Mouse (Mus musculus) kidney, embryonic 16.5 days (tissue): ENCODE measurements around the gene Egfr. TPM values are rescaled to one million over a fixed set of nuclear protein-coding genes. Genes with fewer than 3 reads are reported as not detected.

Experiments
- ATAC-seq: fragments of 200-750 bp; cut with Nextera tagmentation; 2 replicates; pipeline ENCODE4 v1.8.0; 2017; ENCODE audit warnings: moderate TSS enrichment; ENCODE audit not compliant: low FRiP score, low TSS enrichment
- H3K27ac ChIP-seq: fragments of 300-500 bp; sonication (generic); 2 replicates; pipeline ENCODE4 v1.5.1; 2014; ENCODE audit warnings: low read length
- H3K27me3 ChIP-seq: fragments of 300-500 bp; sonication (generic); 2 replicates; pipeline ENCODE4 v1.6.1; 2014; ENCODE audit warnings: low read length, control low read depth, mixed read lengths; ENCODE audit not compliant: insufficient read depth
- H3K36me3 ChIP-seq: fragments of 300-500 bp; sonication (generic); 2 replicates; pipeline ENCODE4 v1.6.1; 2014; ENCODE audit warnings: low read length, control low read depth, mixed read lengths; ENCODE audit not compliant: insufficient read depth
- H3K4me1 ChIP-seq: fragments of 300-500 bp; sonication (generic); 2 replicates; pipeline ENCODE4 v1.6.1; 2014; ENCODE audit warnings: low read length, control low read depth, mixed read lengths; ENCODE audit not compliant: insufficient read depth
- H3K4me2 ChIP-seq: fragments of 300-500 bp; sonication (generic); replicated peaks from 2 replicates; pipeline ENCODE4 v1.6.1; 2014; ENCODE audit warnings: low read depth, low read length
- H3K4me3 ChIP-seq: fragments of 300-500 bp; sonication (generic); 2 replicates; pipeline ENCODE4 v1.5.1; 2014; ENCODE audit warnings: mild to moderate bottlenecking, low read length
- H3K9ac ChIP-seq: fragments of 300-500 bp; sonication (generic); replicated peaks from 2 replicates; pipeline ENCODE4 v1.6.1; 2014; ENCODE audit warnings: low read length
- H3K9me3 ChIP-seq: fragments of 300-500 bp; sonication (generic); 2 replicates; pipeline ENCODE4 v1.6.1; 2016; ENCODE audit warnings: low read length, control low read depth
- WGBS: fragments of 180-500 bp; shearing (Covaris S2); extraction: QIAGEN DNeasy Blood & Tissue Kit; methylation state at CpG from one replicate; pipeline ENCODE4 v1.1.7; 2014; 5-methylcytosine and 5-hydroxymethylcytosine counted together
- polyA plus RNA-seq: library from polyadenylated mRNA; unstranded; fragments of >200 nt; fragmentation: Nextera tagmentation; extraction: Ambion mirVana; gene quantifications from 2 replicates; pipeline ENCODE4 v1.2.1, GENCODE M21; 2015

Egfr gene
- polyA plus RNA-seq, 1 experiment from 2014 or later, result 4.0 TPM

DNA sequence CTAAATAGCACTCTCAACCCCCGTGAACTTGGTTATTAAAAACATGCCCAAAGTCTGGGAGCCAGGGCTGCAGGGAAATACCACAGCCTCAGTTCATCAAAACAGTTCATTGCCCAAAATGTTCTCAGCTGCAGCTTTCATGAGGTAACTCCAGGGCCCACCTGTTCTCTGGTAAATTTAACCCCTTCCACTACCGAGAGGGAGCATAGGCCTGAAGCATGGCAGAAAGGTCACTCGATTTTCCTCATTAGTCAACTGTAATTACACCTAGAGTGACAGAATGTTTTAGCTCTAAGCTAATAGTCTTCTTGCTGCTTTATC is 153.0 kb downstream of the Egfr start:
- no peaks in the 10 kb centered on the region for H3K9me3 ChIP-seq
- H3K36me3 ChIP-seq, result no peaks in the 10 kb centered on the region
- H3K27ac ChIP-seq, result no peak overlapping the region
- no peak overlapping the region for H3K4me2 ChIP-seq
- 58% methylated on average over 3 of the region's 3 CpGs for WGBS
- no peaks in the 10 kb centered on the region for H3K4me1 ChIP-seq
- no peaks in the 10 kb centered on the region for H3K27me3 ChIP-seq
- no peak for ATAC-seq
- no peak overlapping the region for H3K9ac ChIP-seq
- no peak overlapping the region for H3K4me3 ChIP-seq

DNA sequence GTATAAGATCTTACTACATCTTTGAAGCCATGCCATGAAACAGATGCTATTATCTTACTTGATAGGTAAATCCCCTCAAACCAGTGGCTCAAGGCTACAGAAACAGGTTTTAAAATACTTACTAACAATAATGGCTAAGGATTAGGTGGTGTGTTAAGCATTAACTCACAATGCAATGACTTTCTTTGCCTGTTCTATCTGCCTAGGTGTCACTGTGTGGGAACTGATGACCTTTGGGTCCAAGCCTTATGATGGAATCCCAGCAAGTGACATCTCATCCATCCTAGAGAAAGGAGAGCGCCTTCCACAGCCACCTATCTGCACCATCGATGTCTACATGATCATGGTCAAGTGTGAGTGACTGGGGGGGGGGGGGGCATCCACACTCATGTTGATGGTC is 154.5 kb downstream of the Egfr start:
- Histone ChIP-seq H3K9me3 (no peaks in the 10 kb centered on the region), H3K27me3 (no peaks in the 10 kb centered on the region), H3K4me2 (no peak overlapping the region), H3K4me1 (no peaks in the 10 kb centered on the region), H3K27ac (no peak overlapping the region), H3K9ac (no peak overlapping the region), H3K4me3 (no peak overlapping the region), H3K36me3 (no peaks in the 10 kb centered on the region)
- ATAC-seq, result no peak
- WGBS, result 97% methylated on average over 2 of the region's 2 CpGs

DNA sequence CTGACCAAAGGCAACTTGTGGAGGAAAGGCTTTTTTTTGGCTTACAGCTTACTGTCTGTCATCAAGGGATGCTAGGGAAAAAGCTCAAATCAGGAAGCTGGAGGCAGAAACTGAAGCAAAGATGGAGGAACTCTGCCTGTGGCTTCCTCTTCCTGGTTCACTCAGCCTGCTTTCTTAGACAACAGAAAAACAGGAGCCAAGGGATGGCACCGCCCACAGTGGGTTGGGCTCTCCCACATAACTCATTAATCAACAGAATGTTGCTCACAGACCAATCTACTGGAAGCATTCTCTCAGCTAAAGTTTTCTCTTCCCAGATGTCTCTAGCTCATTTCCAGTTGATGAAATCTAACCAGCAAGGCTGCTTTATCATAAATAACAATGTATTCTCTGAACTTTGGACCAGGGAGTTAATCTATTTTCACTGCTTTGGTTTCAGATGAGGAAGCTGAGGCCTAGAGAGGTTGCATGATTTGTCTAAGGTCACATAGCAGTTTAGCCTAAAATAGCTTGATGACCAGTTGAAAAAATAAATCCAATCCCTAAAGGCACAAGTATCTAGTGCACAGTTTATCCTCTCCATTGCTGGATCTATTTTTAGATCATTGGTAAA is 155.6 kb downstream of the Egfr start:
- Histone ChIP-seq H3K9me3 (no peaks in the 10 kb centered on the region), H3K27ac (0 out of 2 replicates have a peak overlapping the region, but pooled peaks have one; percentile 11), H3K4me1 (no peaks in the 10 kb centered on the region), H3K27me3 (no peaks in the 10 kb centered on the region), H3K9ac (no peak overlapping the region), H3K36me3 (no peaks in the 10 kb centered on the region), H3K4me2 (no peak overlapping the region), H3K4me3 (no peak overlapping the region)
- 78% methylated on average over 1 of the region's 1 CpGs for WGBS
- ATAC-seq, result no peak

DNA sequence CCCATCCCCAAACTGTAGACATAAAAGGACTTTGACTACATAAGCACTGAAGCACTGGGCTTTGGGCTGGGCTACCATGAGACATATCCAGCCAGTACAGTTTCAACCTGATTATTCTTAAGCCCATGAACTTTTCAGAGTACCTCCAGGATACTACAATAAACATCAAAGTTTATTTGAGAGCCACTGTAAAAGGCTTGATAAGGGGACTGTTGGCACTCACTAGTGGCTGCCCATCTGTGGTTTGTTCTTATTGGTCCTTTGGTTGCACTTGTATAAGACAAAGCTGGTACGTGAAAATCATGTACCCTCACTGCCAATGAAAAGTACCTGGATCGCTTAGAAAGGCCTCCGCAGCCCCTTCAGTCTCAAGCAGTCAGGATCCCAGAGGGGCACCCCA is 162.8 kb downstream of the Egfr start:
- Histone ChIP-seq H3K4me3 (no peak overlapping the region), H3K9ac (no peak overlapping the region), H3K27ac (no peak overlapping the region), H3K4me1 (no peaks in the 10 kb centered on the region), H3K27me3 (no peaks in the 10 kb centered on the region), H3K36me3 (no peaks in the 10 kb centered on the region), H3K9me3 (no peaks in the 10 kb centered on the region), H3K4me2 (no peak overlapping the region)
- WGBS, result 75% methylated on average over 3 of the region's 3 CpGs
- no peak for ATAC-seq

DNA sequence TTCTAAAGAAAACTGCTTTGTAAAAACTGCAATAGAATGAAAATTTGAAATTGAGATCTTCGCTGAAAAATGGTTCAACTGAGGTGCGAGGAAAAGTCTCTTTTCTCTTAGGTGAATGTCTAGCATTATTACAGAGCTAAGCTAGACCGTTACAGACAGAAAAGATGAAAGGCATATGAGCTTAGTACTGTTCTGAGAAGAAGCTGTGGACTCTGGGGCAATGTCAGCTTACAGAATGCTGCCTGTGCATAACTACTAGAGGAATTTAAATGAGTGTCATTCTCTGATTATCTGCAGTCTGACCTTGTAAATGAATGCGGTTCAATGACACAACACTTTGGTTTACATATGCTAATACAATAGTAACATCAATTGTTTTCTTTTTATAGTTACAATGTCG is 163.8 kb downstream of the Egfr start:
- WGBS, result 83% methylated on average over 5 of the region's 5 CpGs
- Histone ChIP-seq H3K27me3 (no peaks in the 10 kb centered on the region), H3K36me3 (no peaks in the 10 kb centered on the region), H3K4me1 (no peaks in the 10 kb centered on the region), H3K27ac (no peak overlapping the region), H3K9ac (no peak overlapping the region), H3K4me2 (no peak overlapping the region), H3K9me3 (no peaks in the 10 kb centered on the region), H3K4me3 (no peak overlapping the region)
- no peak for ATAC-seq

DNA sequence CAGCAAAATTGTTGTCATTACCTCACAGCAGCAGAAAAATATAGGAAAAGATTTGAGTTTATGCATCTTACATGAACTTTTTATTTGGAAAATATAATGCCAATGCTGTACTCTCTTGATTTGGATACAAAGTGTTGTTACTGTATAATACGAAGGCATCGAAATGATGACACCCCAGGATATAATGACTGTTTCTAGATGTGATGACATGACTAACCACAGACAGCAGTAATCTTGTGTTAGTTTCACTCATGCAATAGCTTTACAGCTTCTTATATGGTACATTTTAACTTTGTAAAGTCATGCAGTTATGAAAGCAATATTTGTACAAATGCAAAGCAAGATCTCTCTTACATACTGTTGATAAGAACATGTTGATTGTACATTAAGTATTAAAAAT is 165.5 kb downstream of the Egfr start:
- H3K27ac ChIP-seq, result no peak overlapping the region
- no peak overlapping the region for H3K4me3 ChIP-seq
- WGBS, result 96% methylated on average over 2 of the region's 2 CpGs
- no peaks in the 10 kb centered on the region for H3K9me3 ChIP-seq
- H3K9ac ChIP-seq, result no peak overlapping the region
- H3K4me1 ChIP-seq, result no peaks in the 10 kb centered on the region
- H3K27me3 ChIP-seq, result no peaks in the 10 kb centered on the region
- H3K4me2 ChIP-seq, result no peak overlapping the region
- no peaks in the 10 kb centered on the region for H3K36me3 ChIP-seq
- ATAC-seq, result no peak

DNA sequence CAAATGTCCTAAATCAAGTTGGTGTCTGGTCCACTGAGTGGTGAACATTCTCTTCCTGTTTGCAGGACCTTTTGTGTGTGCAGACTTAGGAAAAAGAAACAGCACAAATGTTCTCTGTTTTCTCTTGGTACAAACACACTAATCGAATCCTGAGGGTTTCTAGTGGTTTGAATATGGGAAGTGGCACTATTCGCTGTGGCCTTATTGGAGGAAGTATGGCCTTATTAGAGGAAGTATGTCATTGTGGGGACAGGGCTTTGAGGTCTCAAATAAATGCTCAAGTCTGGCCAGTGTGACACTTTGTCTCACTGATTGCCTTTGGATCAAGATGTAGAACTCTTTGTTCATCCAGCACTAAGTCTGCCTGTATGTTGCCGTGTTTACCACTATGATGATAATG is 180.2 kb downstream of the Egfr start:
- Histone ChIP-seq H3K27ac (no peak overlapping the region), H3K4me3 (no peak overlapping the region), H3K9me3 (peaks cover 3% of the 10 kb centered on the region), H3K4me1 (no peaks in the 10 kb centered on the region), H3K4me2 (no peak overlapping the region), H3K36me3 (no peaks in the 10 kb centered on the region), H3K27me3 (no peaks in the 10 kb centered on the region), H3K9ac (no peak overlapping the region)
- ATAC-seq, result no peak
- 83% methylated on average over 3 of the region's 3 CpGs for WGBS

DNA sequence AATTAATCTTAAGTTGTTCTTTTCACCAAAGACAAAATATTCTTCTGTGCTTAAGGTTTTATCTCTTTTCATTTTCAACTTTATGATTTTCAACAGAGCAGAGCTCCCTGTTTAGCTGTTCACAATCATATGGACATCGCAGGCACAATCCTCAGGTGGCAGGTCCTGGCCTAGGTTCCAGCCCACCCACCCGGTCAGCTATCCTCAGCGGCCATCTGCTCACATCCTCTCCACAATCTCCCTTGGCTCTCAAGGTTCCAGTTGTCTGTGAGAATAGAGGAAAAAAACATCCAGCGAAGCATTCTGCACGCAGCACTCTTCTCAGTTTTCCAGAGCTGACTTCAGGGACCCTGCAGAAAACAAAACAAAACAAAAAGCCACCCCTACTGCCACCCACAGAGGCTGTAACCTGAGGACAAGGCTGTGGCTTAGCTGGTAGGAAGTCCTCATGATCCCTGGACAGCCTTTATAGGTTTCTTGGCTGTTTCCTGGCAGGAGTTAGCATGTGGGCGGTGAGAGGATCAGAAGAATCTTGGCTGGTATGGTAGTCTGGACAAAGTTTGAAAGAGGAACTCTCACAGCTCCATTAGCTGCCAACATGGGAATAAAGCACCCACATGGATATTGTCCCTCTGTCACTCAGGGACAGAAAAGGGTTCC is 183.7 kb downstream of the Egfr start:
- H3K36me3 ChIP-seq, result no peaks in the 10 kb centered on the region
- H3K27ac ChIP-seq, result no peak overlapping the region
- ATAC-seq, result no peak
- no peaks in the 10 kb centered on the region for H3K4me1 ChIP-seq
- 54% methylated on average over 6 of the region's 6 CpGs for WGBS
- H3K4me3 ChIP-seq, result no peak overlapping the region
- peaks cover 3% of the 10 kb centered on the region for H3K9me3 ChIP-seq
- H3K27me3 ChIP-seq, result no peaks in the 10 kb centered on the region
- no peak overlapping the region for H3K9ac ChIP-seq
- no peak overlapping the region for H3K4me2 ChIP-seq

DNA sequence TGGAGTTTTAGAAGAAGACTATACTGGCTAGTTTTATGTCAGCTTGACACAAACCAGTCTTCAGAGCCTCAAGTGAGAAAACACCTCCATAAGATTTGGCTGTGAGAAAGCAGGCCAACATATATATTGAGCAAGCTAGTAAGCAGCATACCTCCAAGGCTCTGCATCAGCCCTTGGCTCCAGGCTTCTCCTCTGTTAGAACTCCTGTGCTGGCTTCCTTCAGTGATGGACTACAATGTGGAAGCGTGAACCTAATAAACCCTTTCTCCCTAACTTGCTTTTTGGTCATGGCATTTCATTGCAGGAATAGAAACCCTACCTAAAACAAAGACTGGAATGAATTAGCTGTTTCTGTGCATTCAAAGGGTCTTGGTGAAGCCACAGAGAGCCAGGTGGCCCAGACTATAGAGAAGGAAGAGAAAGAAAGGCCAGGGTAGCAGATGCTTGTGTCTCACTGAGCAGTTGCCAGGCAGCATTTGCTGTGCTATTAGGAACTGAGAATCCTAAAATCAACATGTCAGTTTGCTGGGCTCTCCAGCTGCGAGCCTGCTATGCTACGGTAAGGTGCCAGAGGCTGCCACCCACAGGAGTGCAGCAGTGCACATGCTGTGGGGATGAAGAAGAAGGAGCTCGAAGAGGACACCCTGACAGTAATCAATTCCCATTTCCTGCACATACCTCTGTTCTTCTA is 189.2 kb downstream of the Egfr start:
- Histone ChIP-seq H3K4me1 (no peaks in the 10 kb centered on the region), H3K4me2 (no peak overlapping the region), H3K27ac (no peak overlapping the region), H3K4me3 (no peak overlapping the region), H3K9me3 (peaks cover 3% of the 10 kb centered on the region), H3K27me3 (no peaks in the 10 kb centered on the region), H3K9ac (no peak overlapping the region), H3K36me3 (no peaks in the 10 kb centered on the region)
- ATAC-seq, result no peak
- 75% methylated on average over 4 of the region's 4 CpGs for WGBS

DNA sequence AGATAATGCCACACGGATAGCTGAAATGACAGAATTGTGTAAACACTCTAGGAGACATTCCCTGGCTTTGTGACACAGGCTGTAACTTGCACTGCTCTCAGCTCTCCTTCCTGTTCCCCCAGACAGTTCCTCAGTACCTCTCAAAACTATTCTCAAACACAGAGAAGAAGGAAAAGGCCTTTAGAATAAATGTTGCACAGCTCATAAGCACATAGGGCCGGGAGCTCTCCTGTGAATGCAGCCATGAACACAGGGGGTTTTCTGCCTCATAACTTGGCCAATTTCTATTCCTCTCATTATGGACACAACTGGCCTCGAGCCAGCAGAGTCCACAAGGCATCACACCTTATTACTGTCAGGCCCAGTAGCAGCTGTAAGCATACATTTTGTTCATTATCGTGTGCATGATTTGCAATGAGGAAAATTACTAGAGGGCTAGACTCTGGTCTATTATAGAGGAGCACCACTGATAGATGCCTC is 190.0 kb downstream of the Egfr start:
- no peaks in the 10 kb centered on the region for H3K9me3 ChIP-seq
- no peaks in the 10 kb centered on the region for H3K27me3 ChIP-seq
- WGBS, result 66% methylated on average over 4 of the region's 4 CpGs
- no peak for ATAC-seq
- no peak overlapping the region for H3K27ac ChIP-seq
- no peak overlapping the region for H3K9ac ChIP-seq
- H3K4me2 ChIP-seq, result no peak overlapping the region
- H3K4me1 ChIP-seq, result no peaks in the 10 kb centered on the region
- no peaks in the 10 kb centered on the region for H3K36me3 ChIP-seq
- no peak overlapping the region for H3K4me3 ChIP-seq
